Mouse (Mus musculus) spleen, adult 2 months (tissue): ENCODE data around the gene B3gnt7.

Experiments used
- CTCF ChIP-seq: fragments of 200-500 bp; IDR thresholded peaks from 2 replicates; pipeline ENCODE4 v1.5.1; 2011; ENCODE audit warnings: mild to moderate bottlenecking, inconsistent platforms; ENCODE audit not compliant: insufficient read depth, insufficient read length, insufficient replicate concordance; ENCODE audit errors: extremely low read depth
- POLR2A ChIP-seq: fragments of 200-500 bp; IDR thresholded peaks from 2 replicates; pipeline ENCODE4 v1.6.1; 2011; ENCODE audit warnings: low read depth, low read length, inconsistent platforms

GRCm38 (mm10) chr1:86277055-86277454 is 25.6 kb upstream of the B3gnt7 start:
- TF ChIP-seq CTCF (no peak), POLR2A (no peak)
